Mouse (Mus musculus) stomach, adult 2 months (tissue): Measurements from ENCODE around the gene Hsdl2. TPM values are rescaled to one million over a fixed set of nuclear protein-coding genes. Genes with fewer than 3 reads are reported as not detected.

ENCODE experiments used
- polyA plus RNA-seq: library from polyadenylated mRNA; depleted of rRNA; stranded (reverse); fragments of >200 nt; gene quantifications from 2 replicates; pipeline ENCODE4 v1.2.3, GENCODE M21; 2012; rRNA removed

Hsdl2 gene
- polyA plus RNA-seq, result 2.7 and 4.4 TPM in 2 replicates

DNA sequence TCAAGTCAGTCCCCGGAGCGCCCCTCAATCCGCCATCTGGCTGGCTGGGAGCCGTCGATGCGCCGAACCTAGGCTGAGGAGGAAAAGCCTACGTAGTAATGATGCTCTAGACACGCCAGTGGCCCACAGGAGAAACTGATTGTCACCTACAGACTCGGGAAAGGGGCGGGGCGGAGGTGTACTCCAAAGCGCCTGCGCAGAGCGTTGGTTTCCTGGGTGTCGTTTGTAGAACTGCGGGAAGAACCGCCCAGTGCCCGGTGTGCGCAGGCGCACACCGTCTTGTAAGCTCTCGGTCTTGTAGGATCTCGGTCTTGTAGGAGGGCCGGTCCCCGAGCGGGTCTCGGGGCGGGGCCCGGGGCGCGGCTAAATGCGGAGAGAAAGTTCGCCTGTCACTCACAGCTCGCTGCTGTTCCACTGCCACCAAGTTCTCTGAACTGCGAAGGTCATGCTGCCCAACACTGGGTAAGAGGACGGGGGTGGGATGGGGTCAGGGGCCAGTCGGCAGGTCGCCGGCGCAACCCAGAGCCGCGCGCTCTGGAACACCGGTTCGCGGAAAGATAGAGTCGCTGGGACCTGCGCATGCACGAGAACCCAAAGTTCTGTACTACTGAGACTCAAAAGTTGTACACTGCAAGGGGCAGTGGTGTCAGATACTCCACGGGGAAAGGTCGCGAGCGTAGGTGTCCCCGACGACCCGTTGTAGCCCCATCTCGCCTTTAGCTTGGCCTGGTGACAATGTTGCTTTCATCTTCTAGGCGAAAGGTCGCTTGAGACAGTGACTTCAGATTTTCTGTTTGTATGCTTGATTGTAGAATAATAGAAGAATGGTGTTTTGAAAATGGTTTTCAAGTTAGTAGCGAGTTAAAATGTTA is at the start of gene Hsdl2:
TSS of gene Hsdl2 (plus strand) at position 250 of the 872 bp plus-strand sequence.

DNA sequence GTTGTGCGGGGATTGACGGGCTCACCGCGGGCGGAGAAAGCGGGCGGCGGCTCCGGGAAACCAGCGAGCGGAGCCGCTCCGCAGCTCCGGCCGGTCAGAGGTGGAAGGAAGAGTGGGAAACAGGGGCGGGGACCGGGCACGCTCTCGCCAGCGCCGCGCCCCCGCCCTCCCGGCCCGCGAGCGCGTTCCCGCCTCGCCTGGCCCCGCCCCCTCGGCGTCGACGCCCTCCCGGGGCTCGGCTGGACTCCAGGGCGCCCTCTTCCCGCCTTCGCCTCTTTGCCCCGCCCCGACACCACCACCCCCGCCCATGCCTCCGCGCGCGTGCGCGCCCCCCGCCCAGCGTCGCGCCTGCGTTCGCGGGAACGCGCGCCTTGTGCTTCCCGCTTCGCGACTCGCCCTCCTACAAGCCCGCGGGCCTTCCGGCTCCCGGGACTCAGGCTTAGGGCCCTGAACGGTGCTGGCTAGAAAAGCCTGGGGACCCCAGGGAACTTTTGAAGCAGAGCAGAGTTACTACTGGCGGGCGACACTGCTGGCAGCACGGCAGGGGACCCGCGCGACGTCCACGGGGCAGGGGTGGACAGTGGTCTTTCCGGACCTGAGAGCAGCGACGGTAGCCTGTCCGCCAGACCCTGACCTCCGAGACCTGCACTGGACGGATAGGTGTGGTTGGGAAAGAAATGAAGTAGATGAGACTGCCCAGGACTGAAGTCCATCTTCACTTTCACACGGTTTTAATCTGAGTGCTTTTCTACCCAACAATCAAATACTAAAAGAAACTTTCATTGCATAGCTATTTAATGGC is 32.0 kb upstream of the Hsdl2 start, which contains the start of gene Ptbp3:
TSS of gene Ptbp3 (minus strand) at position 190 of the 802 bp plus-strand sequence.

GRCm38 (mm10) chr4:59625998-59626910 is 44.9 kb downstream of the Hsdl2 start, which contains the start of gene E130308A19Rik:
Gene E130308A19Rik (plus strand): TSS chr4:59626211.

Other genes starting within 250 kb of the Hsdl2 start
- gene Susd1, start 142.9 kb upstream of the Hsdl2 start, polyA plus RNA-seq, result 1.4 and 1.7 TPM in 2 replicates
- gene Ptbp3, start 32.2 kb upstream of the Hsdl2 start, polyA plus RNA-seq, result 7.5 and 13.9 TPM in 2 replicates
- gene E130308A19Rik, start 44.6 kb downstream of the Hsdl2 start, polyA plus RNA-seq, result 1.8 and 2.4 TPM in 2 replicates
- 2.3 and 2.4 TPM in 2 replicates for gene Inip, start 220.0 kb downstream of the Hsdl2 start, polyA plus RNA-seq
- gene Snx30, start 224.3 kb downstream of the Hsdl2 start, polyA plus RNA-seq, result 0.45 and 1.6 TPM in 2 replicates